Mouse (Mus musculus) lung, postnatal 0 days (tissue): ENCODE measurements at regions not wholly inside any gene's neighbourhood (a gene's known extent, or its start where the extent isn't known, plus 50 kb on each side); places are given as distances from the start of the nearest gene placed in this dataset.

Experiments used
- ATAC-seq: fragments of 200-750 bp; cut with Nextera tagmentation; 2 replicates; pipeline ENCODE4 v1.8.0; 2017; ENCODE audit warnings: moderate library complexity
- DNase-seq: peaks from one replicate; pipeline ENCODE4 v3.0.0-alpha.2; 2016; ENCODE audit warnings: low spot score
- H3K27ac ChIP-seq: fragments of 300-500 bp; sonication (generic); 2 replicates; pipeline ENCODE4 v1.5.1; 2014; ENCODE audit warnings: antibody characterized with exemption, mild to moderate bottlenecking, low read length, mixed read lengths
- H3K27me3 ChIP-seq: fragments of 300-500 bp; sonication (generic); replicated peaks from 2 replicates; pipeline ENCODE4 v1.6.1; 2014; ENCODE audit warnings: low read length, mixed read lengths; ENCODE audit not compliant: insufficient read depth
- H3K36me3 ChIP-seq: fragments of 300-500 bp; sonication (generic); 2 replicates; pipeline ENCODE4 v1.6.1; 2014; ENCODE audit warnings: low read length, mixed read lengths; ENCODE audit not compliant: insufficient read depth
- H3K4me1 ChIP-seq: fragments of 300-500 bp; sonication (generic); 2 replicates; pipeline ENCODE4 v1.6.1; 2014; ENCODE audit warnings: antibody characterized with exemption, low read depth, low read length, mixed read lengths; ENCODE audit not compliant: insufficient read depth
- H3K4me2 ChIP-seq: fragments of 300-500 bp; sonication (generic); replicated peaks from 2 replicates; pipeline ENCODE4 v1.6.1; 2014; ENCODE audit warnings: low read depth, mild to moderate bottlenecking, low read length, moderate library complexity, mixed read lengths
- H3K4me3 ChIP-seq: fragments of 300-500 bp; sonication (generic); 2 replicates; pipeline ENCODE4 v1.5.1; 2014; ENCODE audit warnings: low read depth, low read length
- H3K9ac ChIP-seq: fragments of 300-500 bp; sonication (generic); replicated peaks from 2 replicates; pipeline ENCODE4 v1.6.1; 2014; ENCODE audit warnings: low read depth, mild to moderate bottlenecking
- H3K9me3 ChIP-seq: fragments of 300-500 bp; sonication (generic); 2 replicates; pipeline ENCODE4 v1.6.1; 2016; ENCODE audit warnings: low read length, mixed read lengths
- CTCF ChIP-seq: IDR thresholded peaks from 2 replicates; pipeline ENCODE4 v1.5.1; 2016; ENCODE audit warnings: antibody characterized with exemption, mild to moderate bottlenecking
- EP300 ChIP-seq: IDR thresholded peaks from 2 replicates; pipeline ENCODE4 v1.6.1; 2016; ENCODE audit warnings: antibody characterized with exemption, mild to moderate bottlenecking, control low read depth
- WGBS: fragments of 180-500 bp; shearing (Covaris S2); extraction: QIAGEN DNeasy Blood & Tissue Kit; methylation state at CpG from one replicate; pipeline ENCODE4 v1.1.7; 2014; 5-methylcytosine and 5-hydroxymethylcytosine counted together

- H3K9ac ChIP-seq = no peak overlapping the region
- no peak overlapping the region for H3K4me3 ChIP-seq
- no peaks in the 10 kb centered on the region for H3K36me3 ChIP-seq
- no peak for DNase-seq
- no peaks in the 10 kb centered on the region for H3K27me3 ChIP-seq
- ATAC-seq = no peak
- H3K9me3 ChIP-seq = no peaks in the 10 kb centered on the region
- no peak overlapping the region for H3K4me2 ChIP-seq
- H3K4me1 ChIP-seq = no peaks in the 10 kb centered on the region
- WGBS = 64% methylated on average over 2 of the region's 2 CpGs
- no peak overlapping the region for H3K27ac ChIP-seq
- no peak for TF ChIP-seq CTCF
- TF ChIP-seq EP300 = no peak
These were observed 126.4 kb upstream of the Fbxo11 start for GRCm38 (mm10) chr17:88191444-88191843.

DNA sequence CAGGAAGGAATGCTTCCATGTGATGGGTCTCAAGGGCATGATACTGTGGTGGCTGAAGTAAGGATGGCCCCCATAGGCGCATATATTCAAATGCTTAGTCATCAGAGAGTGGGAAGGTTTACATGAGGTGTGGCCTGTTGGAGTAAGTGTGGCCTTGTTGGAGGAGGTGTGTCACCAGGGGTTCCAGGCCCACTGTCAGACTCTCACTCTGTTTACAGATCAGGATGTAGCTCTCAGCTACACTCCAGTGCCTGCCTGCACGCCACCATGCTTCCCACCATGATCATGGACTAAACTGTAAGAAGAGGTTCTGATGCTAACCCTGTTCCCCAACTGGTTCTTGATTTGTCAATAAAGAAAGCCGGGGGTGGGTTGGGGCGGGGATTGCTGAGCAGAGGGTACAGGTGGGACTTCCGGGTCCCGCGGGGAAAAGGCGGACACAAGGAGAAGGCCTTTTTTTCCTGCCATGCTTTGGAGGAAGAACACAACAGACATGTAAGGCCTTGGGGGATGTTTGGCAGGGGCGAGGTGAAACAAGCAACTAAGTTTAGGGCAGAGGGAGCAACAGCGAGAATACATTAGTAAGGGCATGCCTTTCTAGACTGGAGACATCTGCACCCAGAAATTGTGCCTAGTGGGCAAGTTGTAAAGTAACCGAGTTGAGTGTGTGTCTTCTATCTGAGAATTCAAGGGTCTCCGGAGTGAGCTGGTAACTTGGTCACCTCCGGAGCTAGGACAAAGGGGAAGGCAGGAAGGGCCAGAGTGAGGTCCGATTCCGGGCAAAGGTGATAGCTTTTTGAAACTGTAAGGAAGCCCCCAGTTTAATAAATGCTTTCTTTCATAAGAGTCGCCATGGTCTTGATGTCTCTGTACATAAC is 127.1 kb upstream of the Fbxo11 start:
- Histone ChIP-seq H3K27me3 (no peaks in the 10 kb centered on the region), H3K4me2 (no peak overlapping the region), H3K36me3 (no peaks in the 10 kb centered on the region), H3K4me1 (no peaks in the 10 kb centered on the region), H3K27ac (no peak overlapping the region), H3K4me3 (no peak overlapping the region), H3K9me3 (no peaks in the 10 kb centered on the region), H3K9ac (no peak overlapping the region)
- ATAC-seq = no peak
- TF ChIP-seq EP300 (no peak), CTCF (no peak)
- 90% methylated on average over 16 of the region's 16 CpGs for WGBS
- no peak for DNase-seq

DNA sequence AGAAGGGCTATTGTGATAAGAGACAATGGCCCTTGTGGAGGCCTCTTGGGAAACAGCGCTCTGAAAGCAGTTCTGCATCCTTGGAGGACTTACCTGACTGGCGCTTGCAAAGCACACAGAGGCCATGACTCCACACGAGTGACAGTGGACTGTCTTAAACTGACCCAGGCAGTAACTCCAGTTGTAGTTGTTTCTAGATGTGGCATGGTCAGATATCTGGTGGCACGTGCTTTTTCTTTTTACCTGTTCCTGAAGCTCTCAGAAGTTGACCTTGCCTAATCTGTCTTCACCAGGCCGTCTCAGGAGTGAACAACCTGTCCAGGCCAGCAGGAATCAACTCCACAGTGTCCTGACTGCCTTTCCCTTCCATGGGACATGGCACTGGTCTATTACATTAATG is 129.6 kb upstream of the Fbxo11 start:
- DNase-seq = no peak
- no peak overlapping the region for H3K27ac ChIP-seq
- WGBS = 67% methylated on average over 5 of the region's 5 CpGs
- no peak overlapping the region for H3K4me2 ChIP-seq
- no peak overlapping the region for H3K4me3 ChIP-seq
- H3K27me3 ChIP-seq = no peaks in the 10 kb centered on the region
- H3K9me3 ChIP-seq = no peaks in the 10 kb centered on the region
- no peaks in the 10 kb centered on the region for H3K4me1 ChIP-seq
- TF ChIP-seq EP300 = no peak
- no peak for TF ChIP-seq CTCF
- no peaks in the 10 kb centered on the region for H3K36me3 ChIP-seq
- H3K9ac ChIP-seq = no peak overlapping the region
- no peak for ATAC-seq

- no peak overlapping the region for H3K9ac ChIP-seq
- no peak overlapping the region for H3K4me2 ChIP-seq
- H3K4me1 ChIP-seq = no peaks in the 10 kb centered on the region
- ATAC-seq (peak; percentile 63), DNase-seq (peak; percentile 48)
- no peaks in the 10 kb centered on the region for H3K36me3 ChIP-seq
- H3K4me3 ChIP-seq = no peak overlapping the region
- no peaks in the 10 kb centered on the region for H3K27me3 ChIP-seq
- WGBS = 73% methylated on average over 2 of the region's 2 CpGs
- no peak overlapping the region for H3K27ac ChIP-seq
- TF ChIP-seq CTCF (no peak), EP300 (no peak)
- no peaks in the 10 kb centered on the region for H3K9me3 ChIP-seq
These were observed 130.2 kb upstream of the Fbxo11 start for GRCm38 (mm10) chr17:88195303-88195702.

- Histone ChIP-seq H3K27ac (no peak overlapping the region), H3K4me2 (no peak overlapping the region), H3K36me3 (no peaks in the 10 kb centered on the region), H3K9me3 (no peaks in the 10 kb centered on the region), H3K9ac (no peak overlapping the region), H3K4me1 (no peaks in the 10 kb centered on the region), H3K27me3 (no peaks in the 10 kb centered on the region), H3K4me3 (no peak overlapping the region)
- TF ChIP-seq EP300 = no peak
- DNase-seq (no peak), ATAC-seq (no peak)
- WGBS = 62% methylated on average over 6 of the region's 6 CpGs
These were observed 130.8 kb upstream of the Fbxo11 start for GRCm38 (mm10) chr17:88195893-88196292.

GRCm38 (mm10) chr17:88196322-88196721 is 131.2 kb upstream of the Fbxo11 start:
- no peak overlapping the region for H3K4me2 ChIP-seq
- ATAC-seq = no peak
- H3K4me1 ChIP-seq = no peaks in the 10 kb centered on the region
- DNase-seq = no peak
- no peaks in the 10 kb centered on the region for H3K36me3 ChIP-seq
- WGBS = 100% methylated on average over 1 of the region's 1 CpGs
- H3K27ac ChIP-seq = no peak overlapping the region
- TF ChIP-seq EP300 = no peak
- no peak for TF ChIP-seq CTCF
- H3K4me3 ChIP-seq = no peak overlapping the region
- no peak overlapping the region for H3K9ac ChIP-seq
- H3K9me3 ChIP-seq = no peaks in the 10 kb centered on the region
- no peaks in the 10 kb centered on the region for H3K27me3 ChIP-seq
